Mouse (Mus musculus): Measurements from ENCODE around the gene Fbxl17. TPM values are rescaled to one million over a fixed set of nuclear protein-coding genes. Genes with fewer than 3 reads are reported as not detected.

The Fbxl17 gene
- polyA plus RNA-seq, 1 experiment from 2014 or later = 12.0 TPM

DNA sequence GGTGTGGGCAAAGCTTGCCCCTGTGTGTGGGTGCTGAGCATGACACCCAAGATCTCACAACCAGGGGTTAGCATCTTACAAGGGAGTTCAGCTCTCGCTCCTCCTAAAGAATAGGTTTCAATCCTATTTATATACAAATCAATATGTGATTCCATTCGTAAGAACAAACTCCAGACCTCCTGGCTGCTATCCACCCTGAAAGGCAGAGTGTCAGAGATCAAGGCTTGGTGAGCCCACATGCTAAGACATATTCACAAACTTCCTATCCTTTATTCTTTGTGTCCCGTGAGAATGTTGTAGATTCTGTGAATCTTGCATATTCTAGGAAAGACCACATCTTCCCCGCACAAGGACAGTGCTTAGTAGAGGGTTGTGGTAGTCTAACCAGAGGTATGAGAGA lies 108.9 kb downstream of the Fbxl17 start:
- Histone ChIP-seq H3K27ac (no peak overlapping the region), H3K9ac (no peak overlapping the region), H3K27me3 (no peaks in the 10 kb centered on the region), H3K4me1 (replicated peaks) (no peaks in the 10 kb centered on the region), H3K9me3 (no peaks in the 10 kb centered on the region), H3K4me3 (no peak overlapping the region), H3K4me2 (no peak overlapping the region), H3K36me3 (no peaks in the 10 kb centered on the region)
- ATAC-seq (ENCODE audit: low FRiP score) = no peak
- 83% methylated on average over 4 of the region's 4 CpGs for WGBS

DNA sequence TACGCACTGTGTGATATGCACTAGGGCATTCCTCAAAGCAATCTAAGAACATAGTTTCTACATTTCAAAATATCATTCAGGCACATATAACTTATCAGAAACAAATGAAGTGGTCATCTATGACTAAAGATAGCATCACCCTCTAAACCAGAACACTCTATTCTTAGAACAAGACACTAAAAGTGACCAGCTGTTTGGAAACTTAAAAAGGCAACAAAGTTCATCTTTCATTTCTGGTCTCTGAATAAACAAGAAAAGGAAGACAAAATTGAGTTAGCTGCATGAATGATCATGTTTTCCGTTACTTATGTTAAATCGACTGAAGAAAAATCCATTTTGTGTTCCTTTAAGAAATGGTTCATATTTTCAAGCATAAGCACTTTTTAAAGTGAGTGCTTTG lies 128.8 kb downstream of the Fbxl17 start:
- no peak for ATAC-seq (ENCODE audit: low FRiP score)
- no peak overlapping the region for H3K4me3 ChIP-seq
- no peak overlapping the region for H3K27ac ChIP-seq
- peaks cover 10% of the 10 kb centered on the region for H3K4me1 ChIP-seq (replicated peaks)
- peaks cover 5% of the 10 kb centered on the region for H3K9me3 ChIP-seq
- no peak overlapping the region for H3K9ac ChIP-seq
- H3K36me3 ChIP-seq = peaks cover 5% of the 10 kb centered on the region
- no peak overlapping the region for H3K4me2 ChIP-seq
- no peaks in the 10 kb centered on the region for H3K27me3 ChIP-seq
- WGBS = 61% methylated on average over 3 of the region's 3 CpGs

DNA sequence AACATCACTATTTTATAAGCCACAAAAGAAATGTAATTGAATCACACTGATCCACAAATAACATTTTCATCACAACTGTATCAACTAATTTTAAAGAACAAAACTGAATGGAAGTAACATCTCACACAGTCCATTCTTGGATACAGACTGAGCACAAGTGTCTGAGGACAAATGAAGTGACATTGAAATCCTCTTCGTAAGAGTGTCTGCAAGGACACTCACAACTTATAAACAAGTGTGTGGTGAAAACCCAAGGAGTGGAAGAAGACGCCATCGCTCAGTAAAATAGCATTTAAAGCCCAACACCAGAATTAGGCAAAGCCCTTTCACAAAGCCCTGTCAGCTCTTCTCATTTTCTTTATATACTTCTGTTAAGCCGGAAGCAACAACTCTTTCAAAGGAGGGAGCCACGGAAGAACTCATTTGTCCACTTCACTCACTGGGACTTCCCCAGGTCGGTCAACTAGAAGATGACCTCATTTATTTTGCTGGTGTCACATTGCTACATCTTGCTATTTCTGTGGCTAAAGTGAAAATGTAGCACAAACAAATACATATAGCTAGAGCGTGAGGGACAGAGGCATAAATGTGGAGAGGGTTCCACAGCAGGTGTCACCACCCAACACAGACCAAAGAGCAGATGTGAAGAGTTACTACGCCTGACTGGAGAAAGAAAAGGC lies 130.0 kb downstream of the Fbxl17 start:
- H3K27ac ChIP-seq = no peak overlapping the region
- H3K27me3 ChIP-seq = no peaks in the 10 kb centered on the region
- H3K9ac ChIP-seq = no peak overlapping the region
- no peaks in the 10 kb centered on the region for H3K9me3 ChIP-seq
- H3K4me1 ChIP-seq (replicated peaks) = peaks cover 11% of the 10 kb centered on the region
- no peak overlapping the region for H3K4me2 ChIP-seq
- H3K4me3 ChIP-seq = no peak overlapping the region
- 51% methylated on average over 8 of the region's 8 CpGs for WGBS
- ATAC-seq (ENCODE audit: low FRiP score) = no peak
- H3K36me3 ChIP-seq = no peaks in the 10 kb centered on the region

DNA sequence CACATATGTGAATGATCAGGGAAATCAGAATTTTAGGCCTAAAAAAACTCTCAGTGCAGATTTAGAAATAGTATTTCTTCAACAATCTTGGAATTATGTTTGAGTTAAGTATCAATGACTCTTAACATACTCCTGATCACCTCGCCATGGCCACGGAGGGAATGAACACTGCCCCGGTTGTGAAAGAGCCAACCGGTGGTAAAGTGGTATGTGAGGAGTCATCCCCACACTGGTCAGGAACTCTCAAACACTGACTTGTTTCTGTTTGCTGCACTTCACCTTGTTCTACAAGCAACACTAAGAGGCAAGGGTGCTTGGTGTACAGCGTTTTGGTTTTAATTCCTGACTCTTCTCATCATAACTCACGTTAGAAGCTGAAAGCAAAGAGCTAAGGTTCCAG lies 132.3 kb downstream of the Fbxl17 start:
- no peak overlapping the region for H3K4me2 ChIP-seq
- H3K4me3 ChIP-seq = no peak overlapping the region
- no peak overlapping the region for H3K27ac ChIP-seq
- no peak overlapping the region for H3K9ac ChIP-seq
- 92% methylated on average over 6 of the region's 6 CpGs for WGBS
- no peaks in the 10 kb centered on the region for H3K27me3 ChIP-seq
- no peak for ATAC-seq (ENCODE audit: low FRiP score)
- H3K9me3 ChIP-seq = no peaks in the 10 kb centered on the region
- peaks cover 11% of the 10 kb centered on the region for H3K4me1 ChIP-seq (replicated peaks)
- H3K36me3 ChIP-seq = no peaks in the 10 kb centered on the region

DNA sequence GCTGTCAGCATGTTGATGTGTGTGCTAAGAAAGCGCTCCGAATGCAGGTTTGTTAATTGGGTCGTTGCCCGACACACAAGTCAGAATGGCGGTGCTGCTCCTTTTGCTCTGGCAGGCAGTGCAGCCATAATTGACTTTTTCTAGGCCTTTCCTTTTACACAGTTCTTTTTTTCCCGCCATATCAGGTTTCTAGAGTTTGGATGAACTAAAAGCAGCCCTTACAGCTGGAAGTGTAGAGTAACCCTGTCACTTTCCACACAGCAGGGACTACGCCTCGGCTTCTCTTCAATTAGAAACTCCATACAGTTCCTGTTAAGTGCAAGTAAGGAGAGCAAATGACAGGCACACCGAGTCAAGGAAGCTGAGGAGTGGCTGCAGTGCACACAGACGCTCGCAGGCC lies 133.8 kb downstream of the Fbxl17 start:
- peak overlapping the region; percentile 60; the same call in 1 of the 2 replicates for H3K27ac ChIP-seq
- no peak overlapping the region for H3K9ac ChIP-seq
- ATAC-seq (ENCODE audit: low FRiP score) = no peak
- no peaks in the 10 kb centered on the region for H3K36me3 ChIP-seq
- H3K4me3 ChIP-seq = no peak overlapping the region
- H3K27me3 ChIP-seq = no peaks in the 10 kb centered on the region
- H3K4me1 ChIP-seq (replicated peaks) = peaks cover 11% of the 10 kb centered on the region
- 51% methylated on average over 11 of the region's 11 CpGs for WGBS
- H3K9me3 ChIP-seq = no peaks in the 10 kb centered on the region
- H3K4me2 ChIP-seq = no peak overlapping the region

DNA sequence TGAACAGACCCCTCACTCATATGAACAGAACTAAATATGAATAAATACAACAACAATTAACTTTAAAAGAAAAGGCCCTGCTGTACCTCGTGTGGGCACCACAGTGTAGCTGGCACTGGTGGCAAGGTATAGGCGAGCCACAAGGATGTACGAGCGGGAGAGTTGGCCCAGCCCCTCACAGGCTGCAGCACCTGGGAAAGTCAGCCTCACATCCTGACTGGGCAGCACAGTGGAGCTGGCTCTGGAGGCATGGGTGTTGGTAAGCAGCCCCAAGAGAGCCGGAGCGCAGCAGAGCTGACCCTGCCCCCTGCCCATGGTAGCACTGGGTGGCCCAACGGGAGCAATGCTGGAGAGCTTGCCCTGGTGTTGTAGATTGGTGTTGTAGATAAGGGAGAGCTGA lies 135.2 kb downstream of the Fbxl17 start:
- Histone ChIP-seq H3K9me3 (no peaks in the 10 kb centered on the region), H3K27me3 (no peaks in the 10 kb centered on the region), H3K4me2 (no peak overlapping the region), H3K4me3 (no peak overlapping the region), H3K9ac (no peak overlapping the region), H3K36me3 (no peaks in the 10 kb centered on the region), H3K4me1 (replicated peaks) (peaks cover 9% of the 10 kb centered on the region), H3K27ac (no peak overlapping the region)
- WGBS = 97% methylated on average over 7 of the region's 7 CpGs
- no peak for ATAC-seq (ENCODE audit: low FRiP score)

DNA sequence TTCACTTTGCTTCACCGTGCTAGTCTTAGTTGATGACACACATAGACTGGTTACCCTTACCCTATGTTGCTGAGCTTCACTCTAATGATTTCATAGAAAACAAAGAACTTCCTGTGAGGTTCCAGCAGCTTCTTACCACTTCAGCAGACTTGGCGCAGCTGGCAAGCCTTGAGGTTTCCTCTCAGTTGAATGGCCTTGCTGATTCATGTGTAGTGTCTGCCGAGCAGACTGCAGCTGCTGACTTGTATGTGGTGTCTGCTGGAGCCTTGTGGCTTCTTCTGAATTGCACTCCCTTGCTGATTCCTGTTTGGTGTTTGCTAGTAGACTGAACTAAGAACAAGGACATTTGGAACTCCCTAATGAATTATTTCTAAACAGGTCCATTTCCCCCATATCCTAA lies 137.6 kb downstream of the Fbxl17 start:
- Histone ChIP-seq H3K4me3 (no peak overlapping the region), H3K9me3 (no peaks in the 10 kb centered on the region), H3K4me1 (replicated peaks) (peaks cover 13% of the 10 kb centered on the region), H3K27ac (no peak overlapping the region), H3K36me3 (no peaks in the 10 kb centered on the region; the same call in 1 of the 2 replicates), H3K27me3 (no peaks in the 10 kb centered on the region), H3K9ac (no peak overlapping the region), H3K4me2 (no peak overlapping the region)
- ATAC-seq (ENCODE audit: low FRiP score) = no peak
- 73% methylated on average over 3 of the region's 3 CpGs for WGBS

DNA sequence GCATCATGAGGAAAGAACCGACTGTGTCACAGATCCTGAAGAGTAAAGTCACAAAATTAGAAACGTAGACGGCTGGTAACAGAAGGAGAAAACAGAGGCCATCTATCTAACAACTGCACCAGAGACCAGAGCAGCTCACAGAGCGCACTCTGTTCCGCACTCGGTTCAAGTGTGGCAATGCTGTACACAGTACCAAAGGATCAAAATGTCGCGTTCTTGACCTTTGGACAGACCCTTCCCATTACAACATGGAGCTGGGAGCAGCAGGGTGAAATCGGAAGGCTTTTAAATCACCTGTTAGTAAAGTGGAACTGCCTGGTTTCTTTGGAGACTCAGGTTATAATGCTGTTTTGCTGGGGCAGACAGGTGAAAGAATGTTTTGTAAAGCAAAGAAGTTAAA lies 138.1 kb downstream of the Fbxl17 start:
- Histone ChIP-seq H3K27ac (no peak overlapping the region), H3K4me1 (replicated peaks) (peaks cover 10% of the 10 kb centered on the region), H3K4me3 (no peak overlapping the region), H3K9ac (no peak overlapping the region), H3K27me3 (no peaks in the 10 kb centered on the region), H3K36me3 (peaks cover under 1% of the 10 kb centered on the region; the same call in 1 of the 2 replicates), H3K9me3 (no peaks in the 10 kb centered on the region), H3K4me2 (no peak overlapping the region)
- WGBS = 95% methylated on average over 9 of the region's 9 CpGs
- no peak for ATAC-seq (ENCODE audit: low FRiP score)

DNA sequence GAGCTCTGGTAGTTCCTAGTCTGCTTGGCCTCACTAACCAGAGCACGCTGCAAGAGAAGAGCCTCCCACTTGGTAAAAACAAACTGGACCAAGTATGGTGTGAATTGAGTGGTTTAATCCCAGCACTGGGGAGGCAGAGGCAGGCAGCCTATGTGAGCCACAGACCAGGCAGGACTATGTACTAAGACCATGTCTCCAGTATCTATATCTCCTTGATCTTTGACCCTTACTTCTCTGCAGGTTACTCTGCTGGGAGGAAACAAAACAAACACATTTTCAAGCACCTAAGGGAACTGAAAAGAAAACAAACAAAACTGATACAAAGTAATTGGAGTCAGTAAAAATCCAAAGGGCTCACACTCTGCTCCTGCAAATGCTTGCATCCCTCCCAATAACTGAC lies 141.0 kb downstream of the Fbxl17 start:
- 85% methylated on average over 1 of the region's 1 CpGs for WGBS
- ATAC-seq (ENCODE audit: low FRiP score) = no peak
- Histone ChIP-seq H3K9me3 (no peaks in the 10 kb centered on the region), H3K27ac (no peak overlapping the region), H3K4me3 (no peak overlapping the region), H3K27me3 (no peaks in the 10 kb centered on the region), H3K4me1 (replicated peaks) (0 out of 2 replicates have a peak, but pooled peaks cover 3% of the 10 kb centered on the region), H3K9ac (no peak overlapping the region), H3K4me2 (no peak overlapping the region), H3K36me3 (peaks cover 6% of the 10 kb centered on the region; the same call in 1 of the 2 replicates)

DNA sequence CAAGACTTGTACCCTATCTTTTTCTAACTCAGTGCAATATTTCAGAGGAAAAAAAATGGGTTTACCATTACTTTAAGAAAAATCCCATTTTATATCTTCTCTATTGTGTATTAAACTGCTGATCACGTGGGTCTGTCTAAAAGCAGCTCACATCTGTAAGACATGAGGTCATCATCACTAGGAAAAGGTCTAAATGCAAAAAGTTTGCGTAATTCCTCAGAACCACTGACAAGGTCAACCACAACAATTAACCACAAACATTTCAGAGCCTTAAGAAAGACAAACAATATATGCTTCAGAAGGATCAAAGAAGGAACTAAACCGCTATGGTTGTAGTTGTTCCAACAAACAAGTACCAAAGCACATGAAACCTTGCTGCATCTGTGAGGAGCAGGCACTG lies 143.6 kb downstream of the Fbxl17 start:
- Histone ChIP-seq H3K4me2 (no peak overlapping the region), H3K4me3 (no peak overlapping the region), H3K36me3 (peaks cover 6% of the 10 kb centered on the region; the same call in 1 of the 2 replicates), H3K27me3 (no peaks in the 10 kb centered on the region), H3K9me3 (no peaks in the 10 kb centered on the region), H3K27ac (no peak overlapping the region), H3K9ac (no peak overlapping the region), H3K4me1 (replicated peaks) (0 out of 2 replicates have a peak, but pooled peaks cover 3% of the 10 kb centered on the region)
- ATAC-seq (ENCODE audit: low FRiP score) = no peak
- WGBS = 90% methylated on average over 3 of the region's 3 CpGs

DNA sequence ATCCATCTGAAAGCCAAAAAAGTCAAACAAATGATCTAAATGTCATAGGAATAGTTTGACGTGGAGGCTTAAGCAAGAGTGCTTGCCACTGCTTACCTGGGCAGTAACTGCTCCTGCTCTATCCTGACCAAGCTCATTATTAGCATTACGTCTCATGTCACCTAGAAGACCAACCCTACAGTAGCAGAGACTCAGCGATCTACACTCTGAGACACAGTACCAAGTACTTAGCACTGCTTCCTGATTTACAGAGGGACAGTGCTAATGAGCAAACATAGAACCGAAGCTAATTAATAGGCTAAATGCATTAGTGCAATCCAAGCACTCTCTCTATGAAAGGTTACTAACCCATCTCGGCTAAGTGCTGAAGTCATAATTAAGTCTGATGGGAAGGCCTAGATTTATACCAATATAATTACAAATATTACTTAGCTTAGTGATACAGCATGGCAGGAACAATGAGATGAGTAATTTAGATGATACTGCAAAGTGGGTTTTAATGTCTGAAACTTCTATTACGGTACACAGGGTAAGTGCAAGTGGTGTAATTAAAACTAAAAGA lies 147.1 kb downstream of the Fbxl17 start:
- WGBS = 85% methylated on average over 6 of the region's 6 CpGs
- H3K4me1 ChIP-seq (replicated peaks) = no peaks in the 10 kb centered on the region
- H3K9me3 ChIP-seq = no peaks in the 10 kb centered on the region
- peaks cover 6% of the 10 kb centered on the region; the same call in 1 of the 2 replicates for H3K36me3 ChIP-seq
- ATAC-seq (ENCODE audit: low FRiP score) = peak; percentile 36; the same call in 1 of the 2 replicates
- H3K4me2 ChIP-seq = no peak overlapping the region
- no peaks in the 10 kb centered on the region for H3K27me3 ChIP-seq
- H3K9ac ChIP-seq = no peak overlapping the region
- H3K4me3 ChIP-seq = no peak overlapping the region
- no peak overlapping the region for H3K27ac ChIP-seq

DNA sequence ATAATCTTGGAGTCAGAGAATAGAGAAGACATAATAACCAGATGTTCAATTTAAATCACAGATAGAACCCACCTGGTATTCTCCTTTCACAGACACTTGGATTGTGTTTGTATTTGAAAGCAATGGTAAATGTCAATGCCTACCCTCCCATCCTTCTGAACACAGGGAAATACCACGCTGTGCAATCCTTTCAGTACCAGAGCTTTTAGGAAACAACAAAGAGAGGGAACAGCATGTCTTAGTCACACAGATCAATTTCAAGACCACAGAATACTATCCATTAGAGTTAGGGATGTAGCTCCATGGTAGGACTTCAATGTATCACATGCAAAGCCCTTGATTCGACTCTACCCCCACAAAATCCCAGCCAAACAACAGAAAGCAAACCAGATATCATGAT lies 148.1 kb downstream of the Fbxl17 start:
- no peak overlapping the region for H3K4me3 ChIP-seq
- 54% methylated on average over 2 of the region's 2 CpGs for WGBS
- ATAC-seq (ENCODE audit: low FRiP score) = no peak

More for the DNA sequence above, 148.1 kb downstream of the Fbxl17 start:
- no peak overlapping the region for H3K9ac ChIP-seq
- no peak overlapping the region for H3K27ac ChIP-seq
- H3K27me3 ChIP-seq = no peaks in the 10 kb centered on the region
- no peaks in the 10 kb centered on the region for H3K9me3 ChIP-seq
- no peaks in the 10 kb centered on the region for H3K4me1 ChIP-seq (replicated peaks)
- peaks cover 16% of the 10 kb centered on the region for H3K36me3 ChIP-seq
- H3K4me2 ChIP-seq = no peak overlapping the region

Data from hindbrain, embryonic 13.5 days (tissue).